Mouse (Mus musculus) frontal cortex, adult (tissue): Measurements from ENCODE around the gene Naa38.

Experiments
- ATAC-seq: cut with Nextera tagmentation; 2 replicates; pipeline ENCODE4 v1.9.2; 2017; ENCODE audit warnings: mild to moderate bottlenecking, moderate library complexity, mixed read lengths; ENCODE audit not compliant: low TSS enrichment

Gene Naa38

GRCm38 (mm10) chr11:69395235-69395633 lies at the start of gene Naa38, which contains the start of gene Cyb5d1:
Gene Naa38, plus strand, starts transcription at chr11:69395487.
Gene Cyb5d1, minus strand, starts transcription at chr11:69395631.
- ATAC-seq: peak; percentile 60

GRCm38 (mm10) chr11:69346441-69346840 lies 48.8 kb upstream of the Naa38 start:
- ATAC-seq: no peak

- ATAC-seq: no peak
Measured at GRCm38 (mm10) chr11:69356544-69356943, 38.7 kb upstream of the Naa38 start.

- ATAC-seq: no peak
Measured at GRCm38 (mm10) chr11:69357690-69358089, 37.6 kb upstream of the Naa38 start.

GRCm38 (mm10) chr11:69362021-69362420 lies 33.3 kb upstream of the Naa38 start:
- ATAC-seq: no peak

- ATAC-seq: no peak
Measured at GRCm38 (mm10) chr11:69362479-69362878, 32.8 kb upstream of the Naa38 start.

- ATAC-seq: 0 out of 2 replicates have a peak, but pooled peaks have one; percentile 2
Measured at GRCm38 (mm10) chr11:69364376-69364775, 30.9 kb upstream of the Naa38 start.

- peak; percentile 48 for ATAC-seq
Measured at GRCm38 (mm10) chr11:69364910-69365309, 30.4 kb upstream of the Naa38 start.

GRCm38 (mm10) chr11:69365722-69366121 lies 29.6 kb upstream of the Naa38 start:
- no peak for ATAC-seq

- peak; percentile 68 for ATAC-seq
Measured at GRCm38 (mm10) chr11:69366157-69366854, 29.0 kb upstream of the Naa38 start.

- ATAC-seq: no peak
Measured at GRCm38 (mm10) chr11:69366855-69367615, 28.3 kb upstream of the Naa38 start.

GRCm38 (mm10) chr11:69367616-69368355 lies 27.5 kb upstream of the Naa38 start:
- no peak for ATAC-seq

- no peak for ATAC-seq
Measured at GRCm38 (mm10) chr11:69368356-69369214, 26.7 kb upstream of the Naa38 start.

GRCm38 (mm10) chr11:69369215-69369989 lies 25.9 kb upstream of the Naa38 start, which contains the start of gene Chd3:
Gene Chd3, minus strand, starts transcription at chr11:69369406.
- ATAC-seq: no peak

- no peak for ATAC-seq
Measured at GRCm38 (mm10) chr11:69369990-69370816, 25.1 kb upstream of the Naa38 start.

- ATAC-seq: no peak
Measured at GRCm38 (mm10) chr11:69370817-69371215, 24.5 kb upstream of the Naa38 start.

- ATAC-seq: no peak
Measured at GRCm38 (mm10) chr11:69371601-69372000, 23.7 kb upstream of the Naa38 start.

- ATAC-seq: peak; percentile 48; the same call in 1 of the 2 replicates
Measured at GRCm38 (mm10) chr11:69372056-69372779, 23.1 kb upstream of the Naa38 start.

- no peak for ATAC-seq
Measured at GRCm38 (mm10) chr11:69372780-69373170, 22.5 kb upstream of the Naa38 start.
